Mouse (Mus musculus) Muller cell, postnatal 12 days (primary cell): ENCODE measurements around the gene Tmem44.

Experiments used
- DNase-seq: peaks from one replicate; pipeline ENCODE4 v3.0.0-alpha.2; 2015; ENCODE audit errors: inconsistent ontology term

The Tmem44 gene

GRCm38 (mm10) chr16:30552621-30553338 is 2.1 kb upstream of the Tmem44 start:
- DNase-seq, result peak; percentile 94

DNA sequence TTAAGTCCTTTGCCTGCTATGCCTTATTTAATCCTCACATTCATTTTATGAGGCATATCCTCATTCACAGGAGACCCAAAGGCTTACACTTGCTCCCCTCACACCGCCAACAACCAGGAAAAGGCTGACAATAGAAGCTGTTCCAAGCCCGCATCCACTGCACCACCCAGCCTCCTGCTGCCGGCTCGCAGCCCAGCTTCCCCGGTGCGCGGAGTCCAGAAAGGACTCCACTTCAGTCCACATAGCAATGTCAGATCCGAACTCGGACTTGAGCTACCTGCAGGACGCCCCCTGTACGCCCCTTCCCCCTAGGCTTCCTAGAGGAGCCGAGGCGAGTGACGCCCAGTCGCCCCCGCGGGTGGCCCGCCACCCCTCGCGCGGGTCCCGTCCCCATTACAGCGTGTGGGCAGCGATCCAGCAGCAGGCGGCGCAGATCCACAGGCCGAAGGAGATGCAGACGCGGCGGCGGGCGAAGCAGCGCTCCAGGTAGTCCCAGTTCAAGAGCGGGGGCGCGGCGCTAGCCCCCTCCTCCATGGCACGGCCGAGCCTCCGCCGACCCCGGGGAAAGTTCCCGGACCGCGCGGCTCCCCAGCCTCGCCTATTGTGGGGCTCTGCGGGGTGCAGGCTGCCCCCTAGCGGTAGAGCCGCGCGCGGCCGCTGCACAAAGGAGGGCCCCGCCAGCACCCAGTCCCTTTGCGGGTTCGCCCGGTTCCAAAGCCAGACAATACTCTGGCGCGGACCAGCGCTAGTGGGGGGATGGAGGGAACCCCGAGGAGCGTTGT is 485 bp downstream of the Tmem44 start:
- DNase-seq, result peak; percentile 82

DNA sequence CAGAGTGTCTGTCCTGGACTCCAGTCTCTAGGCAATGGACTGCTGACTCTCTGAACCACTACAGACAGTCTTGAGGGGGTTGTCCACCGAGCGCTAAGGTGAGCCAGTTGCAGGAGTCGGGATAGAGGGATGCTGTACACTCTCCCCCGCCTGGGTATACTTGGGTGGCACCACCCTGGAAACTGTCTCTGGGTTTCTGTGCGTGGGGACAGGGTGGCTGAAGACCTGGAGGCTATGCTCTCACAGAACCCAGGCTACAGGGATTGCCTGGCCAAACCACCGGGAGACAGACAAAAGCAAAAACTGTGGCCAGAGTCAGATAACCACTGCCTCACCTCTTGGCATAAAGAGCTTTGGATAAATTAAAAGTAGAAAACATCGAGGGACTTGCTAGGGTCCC is 1.1 kb downstream of the Tmem44 start:
- DNase-seq, result no peak

DNA sequence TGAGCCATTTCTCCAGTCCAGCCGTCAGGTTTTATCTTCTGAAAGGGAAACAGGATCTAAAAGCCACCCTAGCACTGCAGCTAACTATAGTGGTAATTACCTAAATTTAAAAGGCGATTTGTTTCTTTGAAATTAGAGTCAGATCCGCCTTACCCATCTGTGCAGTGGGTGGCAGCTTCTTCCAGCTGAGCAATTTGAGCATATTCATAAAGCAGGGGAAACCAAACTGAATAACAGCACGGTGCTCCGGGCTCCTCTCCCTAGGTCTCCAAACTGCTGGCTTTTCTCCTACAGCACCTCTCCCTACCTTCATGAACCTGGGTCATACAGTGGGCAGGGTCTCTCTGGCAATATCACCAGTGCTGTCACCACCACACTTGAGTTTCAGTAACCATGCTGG is 2.4 kb downstream of the Tmem44 start:
- DNase-seq, result no peak

GRCm38 (mm10) chr16:30544693-30545092 is 5.9 kb downstream of the Tmem44 start:
- no peak for DNase-seq

DNA sequence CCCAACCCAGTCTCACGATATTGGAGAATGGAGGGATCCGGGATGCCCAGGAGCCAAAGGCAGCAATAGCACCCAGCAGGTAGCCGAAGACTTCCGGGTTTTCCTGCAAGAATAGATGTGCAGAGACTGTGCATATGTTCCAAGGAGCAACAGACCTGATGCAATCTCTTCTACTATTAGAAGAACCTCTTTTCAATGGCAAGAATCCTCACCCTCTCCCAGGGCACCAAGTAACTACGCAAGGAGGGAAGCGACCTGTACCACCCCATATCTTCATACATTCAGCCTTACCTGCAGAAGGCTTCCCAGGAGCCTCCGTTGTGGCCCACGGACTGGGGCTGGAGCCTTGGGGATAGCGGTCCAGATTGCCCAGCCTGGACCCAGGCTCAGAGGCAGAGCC is 7.3 kb downstream of the Tmem44 start:
- DNase-seq, result no peak

DNA sequence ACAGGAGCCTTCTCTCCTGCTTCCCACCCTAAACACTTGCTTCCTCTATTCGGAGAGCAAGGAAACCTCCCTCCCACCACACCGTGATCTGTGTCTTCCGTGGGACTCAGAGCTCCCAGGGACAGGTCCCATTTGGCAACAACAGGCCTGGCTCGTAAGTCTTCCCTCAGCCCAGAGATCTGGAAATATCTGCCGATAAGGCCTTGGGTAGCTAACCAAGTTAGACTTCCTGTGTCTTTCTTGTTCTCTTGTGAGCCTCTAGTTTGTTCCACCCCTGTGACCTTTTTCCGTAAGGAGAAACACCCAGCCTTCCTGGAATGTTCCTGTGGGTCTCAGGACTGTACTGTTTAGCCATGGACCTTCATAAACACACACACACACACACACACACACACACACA is 7.8 kb downstream of the Tmem44 start:
- no peak for DNase-seq

GRCm38 (mm10) chr16:30540107-30541001 is 10.3 kb downstream of the Tmem44 start:
- DNase-seq, result peak; percentile 27

DNA sequence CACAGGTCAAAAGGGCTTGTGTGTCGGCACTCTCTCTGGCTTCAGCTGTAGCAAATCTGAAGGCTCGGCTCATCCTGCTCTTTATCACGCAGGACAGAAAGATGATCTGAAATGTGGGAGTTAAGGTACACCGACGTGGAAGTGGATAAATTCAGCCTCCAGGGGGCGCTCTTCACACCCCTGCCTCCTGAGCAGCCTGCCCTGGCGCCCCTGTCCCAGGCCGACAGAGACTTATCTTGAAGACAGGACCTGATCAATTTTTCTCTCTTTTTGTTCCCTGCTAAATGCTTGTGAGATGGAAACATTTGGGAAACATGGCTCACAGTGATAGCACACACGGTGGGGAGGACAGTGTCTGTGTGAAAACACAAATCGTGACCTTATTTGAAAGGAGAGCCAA is 11.2 kb downstream of the Tmem44 start:
- DNase-seq, result peak; percentile 34

GRCm38 (mm10) chr16:30535075-30535474 is 15.6 kb downstream of the Tmem44 start:
- DNase-seq, result no peak

- DNase-seq, result no peak
Measured at GRCm38 (mm10) chr16:30533592-30533991, 17.1 kb downstream of the Tmem44 start.

- no peak for DNase-seq
Measured at GRCm38 (mm10) chr16:30532929-30533328, 17.7 kb downstream of the Tmem44 start.

- DNase-seq, result peak; percentile 47
Measured at GRCm38 (mm10) chr16:30531761-30532406, 18.8 kb downstream of the Tmem44 start.

DNA sequence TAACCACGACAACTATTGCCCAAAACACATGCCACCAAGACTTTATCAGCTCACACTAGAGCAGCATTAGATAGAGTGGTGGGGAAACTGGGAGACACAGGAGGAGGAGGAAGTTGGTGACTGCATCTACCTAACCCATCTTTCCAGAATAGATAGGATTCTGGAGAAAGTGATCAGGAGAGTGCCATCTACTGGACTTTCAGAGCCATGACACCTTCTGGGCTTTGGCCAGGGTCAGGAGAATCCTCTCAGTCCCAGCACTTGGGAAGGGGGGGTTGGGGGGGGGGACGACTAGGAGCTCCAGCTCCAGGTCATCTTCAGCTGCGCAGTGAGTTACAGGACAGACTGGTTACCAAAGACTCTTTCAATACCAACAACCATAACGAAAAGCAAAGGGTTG is 19.8 kb downstream of the Tmem44 start:
- no peak for DNase-seq

DNA sequence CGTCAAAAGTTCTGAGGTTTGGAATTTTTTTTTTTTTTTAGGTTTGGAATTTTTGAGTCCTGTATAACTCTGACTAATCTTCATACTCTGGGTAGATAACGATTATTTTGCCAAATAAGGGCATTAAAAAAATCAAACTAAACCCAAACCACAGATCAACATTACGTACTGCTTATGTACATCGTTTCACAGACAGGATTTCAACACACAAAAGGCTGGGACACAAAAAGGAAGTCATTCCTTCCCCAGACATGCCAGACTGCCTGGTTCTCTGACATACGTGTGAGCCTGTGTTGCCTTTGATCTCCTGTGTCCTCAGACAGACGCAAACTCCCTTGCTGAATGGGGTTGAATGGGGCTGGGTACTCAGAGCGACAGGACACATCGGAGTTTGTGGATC is 22.3 kb downstream of the Tmem44 start:
- no peak for DNase-seq

DNA sequence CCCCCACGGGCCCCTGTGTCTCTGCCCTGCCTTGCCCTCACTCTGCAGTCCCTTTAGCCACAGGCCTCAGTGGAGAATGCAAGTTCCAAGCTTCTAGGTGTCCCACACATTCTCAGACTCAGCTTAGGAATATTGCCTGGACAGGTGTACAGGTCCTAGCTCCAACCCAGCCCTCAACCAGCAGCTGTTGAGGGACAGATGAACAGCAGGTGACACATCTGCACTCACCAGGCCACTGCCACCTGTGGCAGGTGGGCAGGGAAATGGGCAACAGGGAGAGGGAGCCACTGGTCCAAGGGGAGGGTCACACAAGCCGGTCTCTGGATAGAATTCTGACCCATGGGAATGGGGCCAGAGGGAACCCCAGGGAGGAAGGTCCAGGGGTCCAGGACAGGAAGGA is 22.8 kb downstream of the Tmem44 start:
- no peak for DNase-seq

- no peak for DNase-seq
Measured at GRCm38 (mm10) chr16:30525756-30526155, 24.9 kb downstream of the Tmem44 start.

- no peak for DNase-seq
Measured at GRCm38 (mm10) chr16:30524481-30524880, 26.2 kb downstream of the Tmem44 start.

GRCm38 (mm10) chr16:30522253-30522940 is 28.2 kb downstream of the Tmem44 start:
- no peak for DNase-seq

- DNase-seq, result no peak
Measured at GRCm38 (mm10) chr16:30521147-30521546, 29.5 kb downstream of the Tmem44 start.

GRCm38 (mm10) chr16:30520361-30520823 is 30.2 kb downstream of the Tmem44 start:
- peak; percentile 78 for DNase-seq
